Comparison of ENCODE assay signal across 8 mouse cellular contexts in genomic region chr15:36924171-36924570, GRCm38 (mm10).
DNase-seq lines count a peak whose midpoint lies in the region; ATAC-seq lines count a peak whose summit lies in the region.

No protein-coding gene starts in this region.

- DNase-seq in urinary bladder, postnatal 14 days (ENCODE audit: low spot score) = peak; percentile 57
- no peak for DNase-seq in urinary bladder, adult 2 months (ENCODE audit: low spot score)
- peak; percentile 74 to 76 for DNase-seq in cerebellum, postnatal 36 days
- DNase-seq in lung, adult 18-20 months = peak; percentile 79 to 83
- DNase-seq in urinary bladder, postnatal 4 days (ENCODE audit: low spot score in 2 of 2) = peak; percentile 49 to 64
- no peak for DNase-seq in spleen, postnatal 4 days (ENCODE audit: low spot score in 2 of 2)
- no peak for DNase-seq in frontal cortex, postnatal 10 days (ENCODE audit: low spot score in 2 of 2)

- no peak for ATAC-seq in inflammation-experienced regulatory T-cells, adult 6 months

Comparison
In these comparisons a context has a peak if more than half of its experiments do, and no peak if none do; other contexts are left out.
1. DNase-seq: peak in urinary bladder, postnatal 14 days (single experiment), cerebellum, postnatal 36 days (2 of 2), lung, adult 18-20 months (2 of 2) and urinary bladder, postnatal 4 days (2 of 2); none in urinary bladder, adult 2 months (single experiment), spleen, postnatal 4 days (0 of 2) and frontal cortex, postnatal 10 days (0 of 2).